Mouse (Mus musculus): ENCODE data around the gene Tspan9.

- TF ChIP-seq HCFC1 (IDR thresholded peaks at IDR 0.05; ENCODE audit: borderline replicate concordance, insufficient read depth, low read length) (no peak), ZNF384 (IDR thresholded peaks at IDR 0.05; ENCODE audit: low read depth, low read length) (no peak), CHD2 (IDR thresholded peaks at IDR 0.05; ENCODE audit: low read depth, low read length) (no peak), MAFK (IDR thresholded peaks at IDR 0.05; ENCODE audit: insufficient read depth, low read depth, low read length) (no peak)
Measured at GRCm38 (mm10) chr6:128125464-128125863, 17.9 kb downstream of the Tspan9 start.
